Mouse (Mus musculus) hindbrain, embryonic 11.5 days (tissue): ENCODE measurements around the gene Lasp1. TPM values are rescaled to one million over a fixed set of nuclear protein-coding genes. Genes with fewer than 3 reads are reported as not detected.

ENCODE experiments used
- ATAC-seq: fragments of 200-750 bp; cut with Nextera tagmentation; 2 replicates; pipeline ENCODE4 v1.8.0; 2017; ENCODE audit warnings: mild to moderate bottlenecking, moderate TSS enrichment, moderate library complexity; ENCODE audit not compliant: low FRiP score
- DNase-seq: peaks from one replicate; pipeline ENCODE4 v3.0.0-alpha.2; 2015; ENCODE audit warnings: low spot score
- H3K27ac ChIP-seq: fragments of 300-500 bp; sonication (generic); 2 replicates; pipeline ENCODE4 v1.5.1; 2014; ENCODE audit warnings: mild to moderate bottlenecking, low read depth, low read length
- H3K27me3 ChIP-seq: fragments of 300-500 bp; sonication (generic); 2 replicates; pipeline ENCODE4 v1.6.1; 2014; ENCODE audit warnings: mild to moderate bottlenecking, low read length, moderate library complexity, mixed read lengths; ENCODE audit not compliant: control insufficient read depth, insufficient read depth
- H3K36me3 ChIP-seq: fragments of 300-500 bp; sonication (generic); 2 replicates; pipeline ENCODE4 v1.6.1; 2014; ENCODE audit warnings: mild to moderate bottlenecking, low read length, moderate library complexity, mixed read lengths; ENCODE audit not compliant: control insufficient read depth, insufficient read depth
- H3K4me1 ChIP-seq: fragments of 300-500 bp; sonication (generic); replicated peaks from 2 replicates; pipeline ENCODE4 v1.6.1; 2014; ENCODE audit warnings: low read length, mixed read lengths; ENCODE audit not compliant: control insufficient read depth, insufficient read depth
- H3K4me2 ChIP-seq: fragments of 300-500 bp; sonication (generic); replicated peaks from 2 replicates; pipeline ENCODE4 v1.6.1; 2014; ENCODE audit warnings: mild to moderate bottlenecking, low read depth, low read length
- H3K4me3 ChIP-seq: fragments of 300-500 bp; sonication (generic); 2 replicates; pipeline ENCODE4 v1.5.1; 2014; ENCODE audit warnings: low read depth, low read length
- H3K9ac ChIP-seq: fragments of 300-500 bp; sonication (generic); 2 replicates; pipeline ENCODE4 v1.6.1; 2014; ENCODE audit warnings: low read depth, low read length
- H3K9me3 ChIP-seq: fragments of 300-500 bp; sonication (generic); 2 replicates; pipeline ENCODE4 v1.6.1; 2016; ENCODE audit warnings: low read length; ENCODE audit not compliant: control insufficient read depth
- whole genome bisulfite sequencing: fragments of 180-500 bp; shearing (Covaris S2); extraction: QIAGEN DNeasy Blood & Tissue Kit; methylation state at CpG from one replicate; pipeline ENCODE4 v1.1.7; 2014; 5-methylcytosine and 5-hydroxymethylcytosine counted together
- polyA plus RNA-seq: library from polyadenylated mRNA; unstranded; fragments of >200 nt; fragmentation: Nextera tagmentation; extraction: Ambion mirVana; gene quantifications from 2 replicates; pipeline ENCODE4 v1.2.1, GENCODE M21; 2014

The Lasp1 gene
- polyA plus RNA-seq, 1 experiment from 2014 or later = 45.8 TPM

DNA sequence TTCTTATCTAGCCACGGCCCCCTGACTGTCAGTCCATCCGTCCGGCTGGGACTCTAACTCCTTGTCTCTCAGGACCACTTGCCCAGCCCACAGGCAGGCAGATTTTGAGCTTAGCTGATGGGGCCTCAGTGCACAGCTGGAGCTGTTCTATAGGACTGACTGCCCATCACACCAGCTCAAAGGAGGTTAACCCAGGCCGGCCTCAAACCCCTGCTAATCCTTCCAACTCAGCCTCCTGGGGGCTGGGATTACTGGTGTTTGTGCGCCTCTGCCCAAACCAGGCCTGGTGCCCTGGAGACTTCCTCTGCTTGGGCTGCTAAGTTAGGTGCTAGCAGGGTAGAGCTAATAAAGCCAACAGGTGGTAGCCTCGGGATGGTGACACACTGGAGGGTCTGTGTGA, 19.2 kb downstream of the Lasp1 start:
- peak overlapping the region; percentile 83 for H3K27ac ChIP-seq
- 40% methylated on average over 6 of the region's 6 CpGs for WGBS
- ATAC-seq (no peak), DNase-seq (peak; percentile 25)
- H3K9ac ChIP-seq = peak overlapping the region; percentile 65; the same call in 1 of the 2 replicates
- H3K36me3 ChIP-seq = no peaks in the 10 kb centered on the region
- H3K4me1 ChIP-seq = peaks cover 19% of the 10 kb centered on the region
- no peak overlapping the region for H3K4me3 ChIP-seq
- no peaks in the 10 kb centered on the region for H3K9me3 ChIP-seq
- no peak overlapping the region for H3K4me2 ChIP-seq
- no peaks in the 10 kb centered on the region for H3K27me3 ChIP-seq

DNA sequence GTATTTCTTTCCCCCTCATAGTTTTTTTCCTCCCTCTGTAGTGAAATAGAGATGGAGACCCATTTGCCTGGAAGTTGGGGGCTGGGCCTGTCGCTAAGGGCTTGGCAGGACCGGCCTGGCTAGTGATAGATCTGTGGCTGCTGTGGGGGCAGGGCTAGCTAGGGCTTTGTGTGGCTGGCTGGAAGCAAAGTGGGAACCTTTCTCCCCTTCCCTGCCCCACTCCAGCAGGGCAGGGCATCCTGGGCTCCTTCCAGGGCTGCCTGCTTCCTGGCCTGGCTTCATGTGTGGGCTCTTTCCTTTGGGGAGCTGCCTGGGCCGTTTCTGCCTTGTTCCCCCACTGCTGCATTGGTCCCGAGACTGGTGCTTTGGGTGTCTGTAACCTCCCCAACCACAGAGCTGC, 19.8 kb downstream of the Lasp1 start:
- WGBS = 4% methylated on average over 4 of the region's 4 CpGs
- H3K9ac ChIP-seq = peak overlapping the region; percentile 65
- H3K4me3 ChIP-seq = no peak overlapping the region
- peak overlapping the region; percentile 83 for H3K27ac ChIP-seq
- DNase-seq = peak; percentile 76
- H3K9me3 ChIP-seq = no peaks in the 10 kb centered on the region
- peaks cover 14% of the 10 kb centered on the region for H3K4me1 ChIP-seq
- H3K36me3 ChIP-seq = no peaks in the 10 kb centered on the region
- H3K27me3 ChIP-seq = no peaks in the 10 kb centered on the region
- peak; percentile 71 for ATAC-seq
- no peak overlapping the region for H3K4me2 ChIP-seq

DNA sequence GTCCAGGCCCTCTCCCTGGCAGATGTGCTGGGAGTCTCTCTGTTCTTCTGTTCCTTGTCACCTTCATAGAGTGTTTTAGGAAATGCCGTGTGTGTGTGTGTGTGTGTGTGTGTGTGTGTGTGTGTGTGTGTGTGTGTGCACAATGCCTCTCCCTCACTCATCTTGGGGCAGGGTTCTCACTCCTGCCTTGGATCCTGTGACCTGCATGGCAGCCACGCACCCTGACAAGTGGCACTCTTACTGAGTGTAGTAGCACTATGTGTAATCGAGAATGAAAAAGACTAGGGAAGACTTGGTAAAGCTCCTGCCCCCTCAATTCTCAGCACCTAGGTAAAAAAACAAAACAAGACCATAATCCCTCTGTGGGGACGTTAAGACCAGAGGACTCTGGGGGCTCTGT, 20.3 kb downstream of the Lasp1 start:
- DNase-seq (no peak), ATAC-seq (no peak)
- Histone ChIP-seq H3K27ac (peak overlapping the region; percentile 83), H3K4me3 (no peak overlapping the region), H3K36me3 (no peaks in the 10 kb centered on the region; the same call in 1 of the 2 replicates), H3K9ac (peak overlapping the region; percentile 65), H3K27me3 (no peaks in the 10 kb centered on the region), H3K9me3 (no peaks in the 10 kb centered on the region), H3K4me2 (no peak overlapping the region), H3K4me1 (peaks cover 11% of the 10 kb centered on the region)
- WGBS = 55% methylated on average over 4 of the region's 4 CpGs

DNA sequence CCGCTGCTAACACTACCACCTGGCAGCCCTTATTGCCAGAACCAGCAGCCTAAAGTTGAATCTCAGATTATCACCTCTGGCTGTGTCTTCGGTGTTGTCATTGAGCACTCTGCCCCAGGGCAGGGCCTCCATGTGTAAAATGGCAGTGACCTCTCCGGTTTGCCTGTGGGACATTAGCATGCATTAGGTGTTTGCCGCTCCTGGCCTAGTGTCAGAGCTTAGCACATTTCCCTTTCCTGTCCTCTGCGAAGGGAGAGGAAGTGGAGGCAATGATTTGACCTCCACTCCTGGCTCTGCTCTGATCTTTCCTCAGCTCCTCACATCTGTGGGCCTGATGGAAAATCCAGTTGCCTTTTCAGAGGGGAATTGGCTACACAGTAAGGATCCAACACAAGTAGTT, 21.1 kb downstream of the Lasp1 start:
- Histone ChIP-seq H3K27ac (no peak overlapping the region), H3K4me3 (no peak overlapping the region), H3K4me1 (peaks cover 11% of the 10 kb centered on the region), H3K4me2 (no peak overlapping the region), H3K36me3 (no peaks in the 10 kb centered on the region; the same call in 1 of the 2 replicates), H3K27me3 (no peaks in the 10 kb centered on the region), H3K9ac (no peak overlapping the region), H3K9me3 (no peaks in the 10 kb centered on the region)
- WGBS = 79% methylated on average over 5 of the region's 5 CpGs
- DNase-seq (no peak), ATAC-seq (no peak)

DNA sequence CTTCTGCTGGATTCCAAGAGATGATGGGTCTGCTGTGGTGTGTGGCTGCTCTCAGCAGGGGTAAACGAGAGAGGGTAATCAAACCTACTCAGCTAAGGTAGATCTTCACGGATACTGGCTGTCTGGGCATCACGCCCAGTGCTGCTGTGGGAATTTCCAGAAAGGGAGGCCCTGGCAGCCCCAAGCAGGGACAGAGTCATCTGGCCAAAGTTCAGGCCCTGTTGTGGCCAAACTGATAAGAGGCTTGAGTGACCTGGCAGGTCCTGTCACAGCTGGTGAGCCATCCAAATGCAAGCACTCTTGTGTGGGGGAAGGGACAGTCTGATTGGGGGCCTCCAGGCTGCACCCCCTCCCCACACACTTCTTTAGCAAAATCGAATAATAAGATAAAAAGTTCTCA, 22.0 kb downstream of the Lasp1 start:
- Histone ChIP-seq H3K27me3 (no peaks in the 10 kb centered on the region), H3K4me2 (no peak overlapping the region), H3K27ac (no peak overlapping the region), H3K9ac (no peak overlapping the region), H3K36me3 (no peaks in the 10 kb centered on the region; the same call in 1 of the 2 replicates), H3K4me1 (peaks cover 11% of the 10 kb centered on the region), H3K4me3 (no peak overlapping the region), H3K9me3 (no peaks in the 10 kb centered on the region)
- 73% methylated on average over 4 of the region's 4 CpGs for WGBS
- DNase-seq (no peak), ATAC-seq (no peak)

DNA sequence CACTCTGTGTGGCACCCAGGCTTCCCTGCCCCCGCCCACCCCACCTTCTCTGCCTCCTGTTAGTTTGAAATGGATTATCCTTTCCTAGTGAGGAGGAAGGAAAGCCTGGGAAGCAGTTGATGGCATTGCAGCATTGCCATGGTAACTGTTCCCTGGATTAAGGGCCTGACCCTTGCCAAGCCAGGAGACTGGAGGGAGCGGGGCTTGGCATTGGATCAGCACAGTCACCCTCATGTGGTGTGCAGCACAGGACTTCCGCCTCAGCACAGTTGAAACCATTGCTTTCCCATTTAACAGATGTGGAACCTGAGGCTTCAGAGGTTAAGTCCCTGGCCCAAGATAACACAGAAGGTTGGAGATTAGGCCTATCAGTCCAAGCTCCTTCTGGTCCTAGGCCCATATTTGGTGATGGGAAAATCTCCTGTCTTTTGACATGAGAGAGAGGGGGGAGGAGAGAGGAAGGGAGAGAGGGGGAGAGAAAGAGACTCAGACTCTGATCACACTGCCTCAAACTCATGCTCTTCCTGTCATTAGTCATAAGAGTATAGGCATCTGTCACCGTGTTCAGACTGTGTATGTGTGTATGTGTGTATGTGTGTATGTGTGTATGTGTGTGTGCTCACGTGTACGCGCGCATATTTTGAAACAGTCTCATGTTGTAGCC, 22.7 kb downstream of the Lasp1 start:
- Histone ChIP-seq H3K4me3 (no peak overlapping the region), H3K9ac (no peak overlapping the region), H3K27me3 (no peaks in the 10 kb centered on the region), H3K9me3 (no peaks in the 10 kb centered on the region), H3K36me3 (no peaks in the 10 kb centered on the region; the same call in 1 of the 2 replicates), H3K4me2 (no peak overlapping the region), H3K4me1 (peaks cover 11% of the 10 kb centered on the region), H3K27ac (no peak overlapping the region)
- no peak for DNase-seq
- WGBS = 95% methylated on average over 8 of the region's 8 CpGs
- ATAC-seq = no peak

DNA sequence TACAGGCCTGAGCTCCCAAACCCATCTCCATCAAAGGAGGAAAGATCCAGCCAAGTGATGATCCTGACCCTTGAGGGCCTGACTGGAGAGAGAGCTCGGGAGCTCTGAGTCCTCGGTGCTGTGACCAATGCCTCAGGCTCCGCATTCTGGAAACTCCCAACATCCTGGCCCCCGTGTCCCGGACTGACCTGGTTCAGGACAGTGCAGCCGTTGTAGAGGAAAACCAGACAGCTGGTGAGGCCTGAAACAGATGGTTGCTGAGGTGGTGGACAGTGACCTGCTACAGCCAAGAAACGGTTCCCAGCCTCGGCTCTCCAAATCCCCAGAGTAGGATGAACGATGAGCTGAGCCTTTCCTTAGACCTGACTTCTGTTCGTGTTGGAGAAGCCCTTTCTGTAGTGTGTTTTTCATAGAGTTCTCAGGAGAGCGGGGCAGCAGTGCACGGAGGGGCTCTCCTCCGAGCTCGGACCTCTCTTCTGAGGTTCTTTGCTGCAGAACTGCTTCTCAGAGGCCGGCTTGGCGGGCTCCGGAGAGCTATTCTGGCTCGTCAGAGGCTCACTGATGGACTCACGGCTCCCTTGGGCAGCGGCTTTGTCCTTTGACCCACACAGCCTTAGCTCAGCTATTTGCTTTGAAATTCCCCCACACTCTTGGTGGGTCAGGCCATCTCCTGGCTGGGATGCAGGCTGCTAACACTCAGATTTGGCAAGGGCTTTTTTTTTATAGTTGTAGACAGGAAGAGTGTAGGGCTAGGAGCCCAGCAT, 24.2 kb downstream of the Lasp1 start:
- WGBS = 71% methylated on average over 20 of the region's 20 CpGs
- ATAC-seq = no peak
- H3K27me3 ChIP-seq = no peaks in the 10 kb centered on the region
- no peak overlapping the region for H3K9ac ChIP-seq
- no peak overlapping the region for H3K4me2 ChIP-seq
- H3K9me3 ChIP-seq = no peaks in the 10 kb centered on the region
- no peak for DNase-seq
- H3K4me3 ChIP-seq = no peak overlapping the region
- peaks cover 9% of the 10 kb centered on the region for H3K4me1 ChIP-seq
- H3K36me3 ChIP-seq = no peaks in the 10 kb centered on the region; the same call in 1 of the 2 replicates
- no peak overlapping the region for H3K27ac ChIP-seq

DNA sequence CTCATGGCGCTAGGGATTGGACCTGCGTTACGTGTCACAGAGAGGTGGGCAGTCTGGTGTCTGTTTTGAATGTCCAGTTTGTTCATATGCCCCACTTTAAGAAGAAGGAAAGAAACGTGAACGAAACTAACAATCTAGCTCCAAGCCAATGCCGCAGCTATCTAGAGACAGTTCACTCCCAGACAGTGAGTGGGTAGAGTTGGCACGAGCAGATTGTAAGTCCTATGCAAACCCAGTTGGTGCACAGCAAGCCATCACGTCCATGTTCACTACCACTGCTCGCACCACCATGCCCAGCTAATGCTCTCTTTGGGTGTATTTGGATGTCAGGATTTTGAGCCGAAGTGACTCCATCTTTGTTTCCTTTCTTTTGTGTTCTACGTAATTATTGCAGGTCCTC, 25.4 kb downstream of the Lasp1 start:
- 97% methylated on average over 11 of the region's 11 CpGs for WGBS
- no peaks in the 10 kb centered on the region; the same call in 1 of the 2 replicates for H3K36me3 ChIP-seq
- DNase-seq (no peak), ATAC-seq (no peak)
- no peak overlapping the region for H3K4me3 ChIP-seq
- no peak overlapping the region for H3K27ac ChIP-seq
- no peaks in the 10 kb centered on the region for H3K4me1 ChIP-seq
- no peak overlapping the region for H3K4me2 ChIP-seq
- H3K27me3 ChIP-seq = no peaks in the 10 kb centered on the region
- no peak overlapping the region for H3K9ac ChIP-seq
- H3K9me3 ChIP-seq = no peaks in the 10 kb centered on the region

DNA sequence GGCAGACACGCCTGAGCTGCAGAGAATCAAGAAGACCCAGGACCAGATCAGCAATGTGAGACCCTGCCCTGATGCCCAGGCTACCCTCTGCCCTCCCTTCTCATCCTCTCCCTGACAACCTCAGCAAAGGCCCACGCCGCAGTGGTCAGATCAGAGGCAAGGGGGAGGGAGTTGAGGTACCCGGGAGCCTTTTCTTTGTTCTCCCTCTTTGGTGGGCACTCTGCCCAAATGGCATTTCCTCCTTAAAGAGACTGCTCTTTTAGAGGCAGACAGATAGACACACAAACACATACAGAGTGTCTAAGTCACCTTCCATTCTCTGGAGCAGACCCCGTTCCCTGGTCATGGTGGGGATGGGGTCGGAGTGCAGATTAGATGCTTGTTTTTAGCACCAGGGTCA, 26.1 kb downstream of the Lasp1 start:
- no peak overlapping the region for H3K27ac ChIP-seq
- WGBS = 83% methylated on average over 6 of the region's 6 CpGs
- no peak for ATAC-seq
- no peaks in the 10 kb centered on the region for H3K27me3 ChIP-seq
- H3K4me3 ChIP-seq = no peak overlapping the region
- no peak for DNase-seq
- H3K4me2 ChIP-seq = no peak overlapping the region
- no peaks in the 10 kb centered on the region for H3K9me3 ChIP-seq
- no peaks in the 10 kb centered on the region; the same call in 1 of the 2 replicates for H3K36me3 ChIP-seq
- no peaks in the 10 kb centered on the region for H3K4me1 ChIP-seq
- H3K9ac ChIP-seq = no peak overlapping the region
